8 mouse cellular contexts compared by ENCODE assay signal in genomic region chr13:6647067-6647991, GRCm38 (mm10). TPM values are rescaled to one million over a fixed set of nuclear protein-coding genes. Genes with fewer than 3 reads are reported as not detected.
DNase-seq lines count a peak whose midpoint lies in the region; ATAC-seq lines count a peak whose summit lies in the region.

No protein-coding gene starts in this region.

- intact Hi-C loops in heart, postnatal 25 days (cut with DNase I), result no loop called here
- intact Hi-C loops in left cerebral cortex, postnatal 36 days (cut with DNase I), result no loop called here

- peak; percentile 49 for ATAC-seq in frontal cortex, adult (ENCODE audit: low TSS enrichment)
- peak; percentile 77 for ATAC-seq in inflammation-experienced regulatory T-cells, adult 6 months
- peak; percentile 73 for ATAC-seq in megakaryocyte-erythroid progenitor cell, adult 5-6 weeks (replicated peaks; ENCODE audit: low FRiP score, low TSS enrichment, poor library complexity, severe bottlenecking)

- DNase-seq in heart, adult 11 months, result peak; percentile 96
- DNase-seq in heart, postnatal 25 days (ENCODE audit: low spot score), result no peak
- peak; percentile 86 to 89 for DNase-seq in cerebellum, adult 18-20 months
- DNase-seq in left cerebral cortex, postnatal 36 days (ENCODE audit: low spot score in 2 of 2), result peak; percentile 54 to 76
- peak; percentile 42 to 62 for DNase-seq in right cerebral cortex, postnatal 36 days (ENCODE audit: low spot score in 2 of 2)

RNA-seq across cellular contexts. Expression of gene Pfkp, which starts 1.2 kb away (rescaled TPM):
- 10 to 100 TPM; 64.5 to 69.1 TPM for total RNA-seq in heart, postnatal 25 days (2021)
- 100 to 1,000 TPM; 141 to 154 (median 148) TPM for polyA plus RNA-seq in inflammation-experienced regulatory T-cells, adult 6 months (2017; shearing (Covaris generic))
- 100 to 1,000 TPM; 266 to 272 TPM for total RNA-seq in left cerebral cortex, postnatal 36 days (2021)
- 5.7 and 6.2 TPM in 2 replicates for total RNA-seq in megakaryocyte-erythroid progenitor cell, adult 5-6 weeks (2014; fragmentation: Nextera tagmentation)
- 16.6 and 31.5 TPM in 2 replicates for total RNA-seq in megakaryocyte-erythroid progenitor cell, adult 5-6 weeks (2017)
